Mouse (Mus musculus): ENCODE data around the gene G6pdx. TPM values are rescaled to one million over a fixed set of nuclear protein-coding genes. Genes with fewer than 3 reads are reported as not detected.
A peak's percentile ranks its signal among the peaks of the same experiment; 100 is the strongest.

The G6pdx gene
- polyA plus RNA-seq (2012; ENCODE audit: insufficient read depth, insufficient read length, missing spikeins), result 221 and 233 TPM in 2 replicates

GRCm38 (mm10) chrX:74428826-74429276, at the start of gene G6pdx:
TSS of gene G6pdx (minus strand) at chrX:74429194.
- Histone ChIP-seq H3K4me3 (ENCODE audit: insufficient read depth, low read depth, low read length) (peak within 1 kb of the TSS; percentile 84), H3K4me1 (ENCODE audit: control insufficient read depth, insufficient read depth, insufficient read length, low read length) (no peaks in the 10 kb centered on the region), H3K27ac (replicated peaks; ENCODE audit: low read depth, low read length) (peak within 1 kb of the TSS; percentile 98)

GRCm38 (mm10) chrX:74452773-74453172, 23.8 kb upstream of the G6pdx start:
- no peak overlapping the region for H3K4me3 ChIP-seq (ENCODE audit: insufficient read depth, low read depth, low read length)
- no peaks in the 10 kb centered on the region for H3K4me1 ChIP-seq (ENCODE audit: control insufficient read depth, insufficient read depth, insufficient read length, low read length)
- H3K27ac ChIP-seq (replicated peaks; ENCODE audit: low read depth, low read length), result no peak overlapping the region

- no peak overlapping the region for H3K27ac ChIP-seq (replicated peaks; ENCODE audit: low read depth, low read length)
- H3K4me3 ChIP-seq (ENCODE audit: insufficient read depth, low read depth, low read length), result no peak overlapping the region
- no peaks in the 10 kb centered on the region for H3K4me1 ChIP-seq (ENCODE audit: control insufficient read depth, insufficient read depth, insufficient read length, low read length)
Measured at GRCm38 (mm10) chrX:74451157-74451912, 22.3 kb upstream of the G6pdx start.

DNA sequence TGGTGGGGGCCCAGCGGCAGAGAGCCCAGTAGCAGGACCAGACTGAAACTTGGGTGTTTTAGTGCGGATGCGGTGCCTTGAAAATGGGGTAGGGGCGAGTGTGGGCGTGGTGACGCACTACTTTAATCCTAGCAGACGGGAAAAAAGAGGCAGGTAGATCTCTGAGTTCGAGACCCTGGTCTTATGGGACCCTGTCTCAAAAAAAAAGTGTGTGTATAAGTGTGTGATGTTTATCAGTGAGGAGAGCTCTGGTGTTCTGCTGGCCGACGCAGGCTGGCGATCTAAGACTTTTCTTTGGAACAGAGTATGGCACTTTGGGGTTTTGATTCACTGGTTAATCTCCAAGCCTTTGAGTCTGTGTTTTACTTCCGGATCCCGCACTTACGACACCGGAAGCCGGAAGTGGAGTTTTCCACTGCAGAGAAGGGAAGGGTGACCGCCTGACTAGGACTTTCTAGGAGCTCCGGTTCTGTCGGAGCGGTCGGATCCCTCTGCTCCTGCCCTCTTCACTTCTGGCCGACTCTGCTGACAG, 362 bp upstream of the G6pdx start:
- Histone ChIP-seq H3K27ac (replicated peaks; ENCODE audit: low read depth, low read length) (peak overlapping the region; percentile 98), H3K4me3 (ENCODE audit: insufficient read depth, low read depth, low read length) (peak overlapping the region; percentile 84), H3K4me1 (ENCODE audit: control insufficient read depth, insufficient read depth, insufficient read length, low read length) (no peaks in the 10 kb centered on the region)

DNA sequence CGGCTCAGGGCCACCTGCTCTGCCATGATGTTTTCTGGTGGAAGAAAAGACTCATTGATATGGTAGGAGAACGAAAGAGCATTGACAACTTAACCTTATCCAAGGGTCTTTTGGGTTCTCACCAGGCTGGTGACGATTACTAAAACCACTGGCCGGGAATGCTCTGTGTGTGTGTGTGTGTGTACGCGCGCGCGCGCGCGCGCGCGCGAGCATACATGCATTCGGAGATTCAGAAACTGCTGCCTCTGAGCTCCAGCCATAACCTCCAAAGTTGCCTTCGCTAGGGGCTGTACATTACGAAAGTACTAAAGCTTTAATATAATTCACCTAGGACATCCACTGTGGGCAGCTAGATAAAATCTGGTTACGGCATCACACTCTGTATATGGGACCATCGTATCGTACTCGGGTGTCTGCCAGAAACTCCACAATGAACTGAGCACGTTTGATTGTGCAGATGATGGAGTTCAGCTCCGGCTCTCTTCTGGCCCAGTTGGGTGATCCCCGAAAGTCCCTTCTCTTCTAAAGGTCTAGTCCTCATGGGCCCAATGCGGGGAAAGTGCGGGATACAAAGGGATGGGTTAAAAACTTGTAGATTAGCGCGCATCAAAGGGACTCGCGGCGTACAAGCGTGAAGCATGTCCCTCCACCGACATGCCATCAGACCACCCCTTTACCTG, 708 bp downstream of the G6pdx start:
- peak overlapping the region; percentile 53 for H3K27ac ChIP-seq (replicated peaks; ENCODE audit: low read depth, low read length)
- no peaks in the 10 kb centered on the region for H3K4me1 ChIP-seq (ENCODE audit: control insufficient read depth, insufficient read depth, insufficient read length, low read length)
- peak overlapping the region; percentile 84 for H3K4me3 ChIP-seq (ENCODE audit: insufficient read depth, low read depth, low read length)

DNA sequence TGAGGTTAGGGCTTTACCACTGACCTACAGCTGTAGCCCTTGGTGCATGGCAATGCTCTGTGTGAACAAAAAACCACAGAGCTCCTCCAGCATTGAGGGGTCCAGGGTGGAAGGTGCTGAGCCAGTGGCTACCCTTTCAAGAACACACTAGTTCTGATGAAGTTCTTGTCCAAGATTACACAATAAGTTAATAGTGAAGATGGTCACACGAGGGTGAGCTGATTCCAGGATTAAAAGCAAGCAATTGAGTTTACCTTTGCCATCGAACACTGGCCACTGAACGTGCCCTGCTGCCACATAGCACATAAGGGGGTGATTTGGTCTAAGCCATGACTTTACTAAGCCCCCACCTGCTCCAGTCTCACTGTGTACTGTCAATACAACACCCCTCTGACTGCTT, 1.9 kb downstream of the G6pdx start:
- Histone ChIP-seq H3K27ac (replicated peaks; ENCODE audit: low read depth, low read length) (peak overlapping the region; percentile 99), H3K4me1 (ENCODE audit: control insufficient read depth, insufficient read depth, insufficient read length, low read length) (no peaks in the 10 kb centered on the region), H3K4me3 (ENCODE audit: insufficient read depth, low read depth, low read length) (no peak overlapping the region; the same call in 1 of the 2 replicates)

GRCm38 (mm10) chrX:74426256-74426655, 2.7 kb downstream of the G6pdx start:
- no peaks in the 10 kb centered on the region for H3K4me1 ChIP-seq (ENCODE audit: control insufficient read depth, insufficient read depth, insufficient read length, low read length)
- no peak overlapping the region for H3K4me3 ChIP-seq (ENCODE audit: insufficient read depth, low read depth, low read length)
- H3K27ac ChIP-seq (replicated peaks; ENCODE audit: low read depth, low read length), result peak overlapping the region; percentile 99

DNA sequence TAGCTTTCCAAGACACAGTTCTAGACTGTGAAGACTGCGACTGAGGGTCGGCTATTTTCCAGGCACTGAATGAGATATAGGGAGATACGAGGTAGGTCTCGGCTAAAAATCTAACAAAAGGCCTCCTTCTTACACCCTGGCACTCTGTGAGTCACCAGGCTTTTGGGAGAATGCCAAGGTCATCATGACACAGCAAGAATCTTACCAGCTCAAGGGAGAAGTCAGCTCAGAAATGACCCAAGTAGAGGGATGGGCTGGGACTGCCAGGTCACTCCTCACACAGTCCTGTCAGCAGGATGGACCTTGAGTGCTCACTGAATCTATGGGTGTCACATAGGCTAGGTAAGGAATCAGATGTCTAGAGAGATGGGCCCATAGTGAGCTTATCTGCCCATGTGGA, 3.8 kb downstream of the G6pdx start:
- Histone ChIP-seq H3K4me3 (ENCODE audit: insufficient read depth, low read depth, low read length) (peak overlapping the region; percentile 11), H3K27ac (replicated peaks; ENCODE audit: low read depth, low read length) (peak overlapping the region; percentile 99)

GRCm38 (mm10) chrX:74424443-74424842, 4.6 kb downstream of the G6pdx start:
- 0 out of 2 replicates have a peak overlapping the region, but pooled peaks have one; percentile 3 for H3K4me3 ChIP-seq (ENCODE audit: insufficient read depth, low read depth, low read length)
- H3K27ac ChIP-seq (replicated peaks; ENCODE audit: low read depth, low read length), result peak overlapping the region; percentile 99
- H3K4me1 ChIP-seq (ENCODE audit: control insufficient read depth, insufficient read depth, insufficient read length, low read length), result no peaks in the 10 kb centered on the region

More for the DNA sequence above, 3.8 kb downstream of the G6pdx start:
- H3K4me1 ChIP-seq (ENCODE audit: control insufficient read depth, insufficient read depth, insufficient read length, low read length), result no peaks in the 10 kb centered on the region

- Histone ChIP-seq H3K27ac (replicated peaks; ENCODE audit: low read depth, low read length) (no peak overlapping the region), H3K4me3 (ENCODE audit: insufficient read depth, low read depth, low read length) (no peak overlapping the region), H3K4me1 (ENCODE audit: control insufficient read depth, insufficient read depth, insufficient read length, low read length) (no peaks in the 10 kb centered on the region)
Measured at GRCm38 (mm10) chrX:74413377-74413776, 15.6 kb downstream of the G6pdx start.

DNA sequence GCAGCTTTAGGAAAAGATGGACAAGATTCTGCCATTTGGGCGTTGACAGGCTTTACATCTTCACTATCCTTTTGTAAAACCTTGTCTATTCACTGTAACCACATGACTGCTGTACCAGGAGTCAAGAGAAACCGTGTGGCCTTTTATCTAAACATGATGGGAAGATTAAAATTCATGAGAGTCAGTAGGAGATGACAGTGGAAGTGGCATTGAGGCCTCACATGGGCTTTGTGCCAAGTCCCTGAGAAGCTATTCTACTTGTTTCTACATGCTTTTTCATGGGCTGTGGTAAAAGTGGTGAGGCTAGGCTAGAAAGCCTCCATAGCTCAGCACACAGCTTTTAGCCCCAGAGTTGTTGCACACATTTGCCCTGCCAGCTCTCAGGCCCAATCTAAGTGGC, 20.7 kb downstream of the G6pdx start:
- Histone ChIP-seq H3K27ac (replicated peaks; ENCODE audit: low read depth, low read length) (no peak overlapping the region), H3K4me3 (ENCODE audit: insufficient read depth, low read depth, low read length) (no peak overlapping the region), H3K4me1 (ENCODE audit: control insufficient read depth, insufficient read depth, insufficient read length, low read length) (no peaks in the 10 kb centered on the region)

DNA sequence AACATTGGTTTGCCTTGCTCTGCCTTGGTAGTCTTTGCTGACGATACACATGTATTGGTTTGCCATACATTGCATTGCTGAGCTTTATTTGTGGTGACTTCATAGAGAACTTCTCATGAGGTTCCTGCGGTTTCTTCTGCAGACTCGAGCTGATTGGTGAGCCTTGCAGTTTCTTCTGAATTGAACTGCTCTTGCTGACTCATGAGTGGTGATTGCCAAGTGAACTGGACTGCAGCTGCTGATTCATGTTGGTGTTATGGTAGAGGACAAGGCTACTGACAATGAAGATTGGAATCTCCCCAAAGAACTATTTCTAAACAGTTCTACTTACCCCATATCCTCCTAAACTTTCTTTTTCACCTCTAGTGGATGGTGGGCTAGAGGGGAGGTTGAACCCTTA, 28.9 kb downstream of the G6pdx start:
- H3K4me1 ChIP-seq (ENCODE audit: control insufficient read depth, insufficient read depth, insufficient read length, low read length), result no peaks in the 10 kb centered on the region
- no peak overlapping the region for H3K4me3 ChIP-seq (ENCODE audit: insufficient read depth, low read depth, low read length)
- H3K27ac ChIP-seq (replicated peaks; ENCODE audit: low read depth, low read length), result no peak overlapping the region

- H3K4me1 ChIP-seq (ENCODE audit: control insufficient read depth, insufficient read depth, insufficient read length, low read length), result peaks cover 3% of the 10 kb centered on the region; the same call in 1 of the 2 replicates
- peak within 1 kb of the TSS; percentile 90 for H3K27ac ChIP-seq (replicated peaks; ENCODE audit: low read depth, low read length)
- H3K4me3 ChIP-seq (ENCODE audit: insufficient read depth, low read depth, low read length), result peak within 1 kb of the TSS; percentile 71
Measured at GRCm38 (mm10) chrX:74392535-74393443, 36.2 kb downstream of the G6pdx start, which contains the start of the genes Fam3a and Ikbkg. TSS of gene Fam3a (minus strand) at chrX:74393272. TSS of gene Ikbkg (plus strand) at chrX:74393290.

GRCm38 (mm10) chrX:74388153-74388552, 40.8 kb downstream of the G6pdx start:
- H3K4me1 ChIP-seq (ENCODE audit: control insufficient read depth, insufficient read depth, insufficient read length, low read length), result peaks cover 3% of the 10 kb centered on the region; the same call in 1 of the 2 replicates
- no peak overlapping the region for H3K4me3 ChIP-seq (ENCODE audit: insufficient read depth, low read depth, low read length)
- no peak overlapping the region for H3K27ac ChIP-seq (replicated peaks; ENCODE audit: low read depth, low read length)
